Mouse (Mus musculus) frontal cortex, postnatal 14 days (tissue): ENCODE measurements around the gene Draxin.

ENCODE experiments used
- DNase-seq, 2 experiments: peaks; one replicate each; pipeline ENCODE4 v3.0.0; 2022; ENCODE audit warnings: low spot score in 2 of 2

Gene Draxin

DNA sequence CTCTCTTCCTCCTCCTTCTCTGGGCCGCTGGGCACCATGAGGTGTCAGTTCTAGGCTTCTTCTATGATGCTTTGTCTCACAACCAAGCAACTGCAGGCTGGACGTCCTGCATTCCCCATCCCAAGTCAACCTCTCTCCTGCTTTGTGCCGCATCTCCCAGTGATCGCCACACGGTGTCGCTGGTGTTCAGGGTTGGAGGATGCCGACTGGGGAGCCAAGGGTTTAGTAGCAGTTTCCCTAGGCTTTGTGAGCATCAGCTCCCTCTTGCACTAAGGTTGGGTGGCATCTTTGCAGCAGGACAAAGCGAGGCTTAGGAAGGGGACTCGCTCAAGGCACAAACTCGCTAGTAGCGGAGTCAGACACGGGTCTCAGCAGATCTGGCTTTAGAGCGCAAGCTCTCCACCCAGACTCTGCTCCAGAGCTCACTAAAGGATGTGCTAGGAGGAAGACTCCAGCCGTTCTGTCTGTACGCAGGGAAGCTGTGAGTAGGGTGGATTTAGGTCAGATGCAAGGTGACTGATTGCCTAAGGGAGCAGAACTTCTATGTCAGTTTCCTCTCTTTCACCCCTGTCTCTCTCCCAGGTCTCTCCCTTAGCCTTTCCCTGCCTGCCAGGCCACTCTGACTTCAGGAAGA is 15.6 kb downstream of the Draxin start:
- DNase-seq = peak; percentile 61 to 81

DNA sequence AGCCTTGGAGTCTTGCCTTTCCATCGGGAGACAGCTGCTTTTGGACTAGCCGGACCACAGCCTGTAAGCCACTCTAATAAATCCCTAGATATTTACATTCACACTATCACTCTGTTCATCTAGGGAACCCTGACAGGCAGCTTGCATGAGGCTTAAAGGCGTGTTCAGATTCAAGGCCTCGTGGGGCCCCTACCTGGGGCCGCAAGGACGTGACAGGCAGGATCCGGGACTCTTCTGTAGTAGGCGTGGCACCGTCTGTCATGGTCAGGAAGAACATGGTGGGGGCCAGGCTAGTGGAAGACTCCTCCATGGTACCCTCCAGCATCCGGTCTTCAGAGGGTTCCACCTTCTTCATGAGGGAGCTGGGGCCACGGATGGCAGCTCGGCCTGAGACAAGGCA is 18.0 kb downstream of the Draxin start:
- DNase-seq = no peak

DNA sequence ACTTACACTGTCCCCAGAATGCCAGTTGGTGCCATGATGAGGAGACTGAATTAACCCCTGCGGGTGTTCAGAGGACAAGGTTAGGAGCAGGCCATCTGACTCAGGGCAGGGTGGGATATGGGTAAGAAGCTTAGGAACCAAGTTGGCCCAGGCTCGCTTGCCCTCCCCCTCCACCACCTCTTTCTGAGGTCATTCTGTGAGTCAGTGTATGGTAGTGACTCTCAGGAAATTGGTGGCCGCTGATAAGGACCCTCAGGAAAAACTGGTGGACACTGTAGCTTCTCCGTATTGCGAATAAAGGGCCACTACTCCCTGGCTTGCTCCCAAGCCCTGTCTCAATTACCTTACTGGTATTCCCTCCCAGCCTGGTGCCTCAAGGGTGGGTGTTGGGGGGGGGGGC is 21.3 kb downstream of the Draxin start:
- DNase-seq = no peak

DNA sequence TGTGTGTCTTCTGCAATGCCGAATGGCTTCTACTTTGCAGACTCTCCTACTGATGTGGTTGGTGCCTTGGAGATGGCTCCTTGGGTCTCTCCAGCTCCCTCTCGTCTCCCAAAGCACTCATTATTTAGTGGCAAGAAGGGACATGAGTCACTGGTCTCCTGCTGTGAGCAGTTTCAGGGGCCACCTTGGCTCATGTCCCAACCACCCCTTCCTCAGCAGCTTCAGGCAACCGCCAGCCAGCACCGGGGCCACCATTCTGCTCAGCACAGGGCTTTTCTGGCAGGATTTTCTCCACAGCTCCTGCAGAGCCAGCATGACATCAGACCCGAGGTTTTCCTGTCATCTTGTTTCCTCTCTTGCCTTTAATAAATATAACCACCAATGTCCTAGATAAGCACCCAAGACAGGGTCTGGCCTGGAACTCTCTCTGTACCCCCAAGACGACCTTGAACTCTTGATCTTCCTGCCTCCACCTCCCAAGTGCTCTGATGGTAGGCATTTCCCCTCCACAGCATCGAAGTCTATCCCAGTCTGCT is 21.9 kb downstream of the Draxin start:
- DNase-seq = no peak

DNA sequence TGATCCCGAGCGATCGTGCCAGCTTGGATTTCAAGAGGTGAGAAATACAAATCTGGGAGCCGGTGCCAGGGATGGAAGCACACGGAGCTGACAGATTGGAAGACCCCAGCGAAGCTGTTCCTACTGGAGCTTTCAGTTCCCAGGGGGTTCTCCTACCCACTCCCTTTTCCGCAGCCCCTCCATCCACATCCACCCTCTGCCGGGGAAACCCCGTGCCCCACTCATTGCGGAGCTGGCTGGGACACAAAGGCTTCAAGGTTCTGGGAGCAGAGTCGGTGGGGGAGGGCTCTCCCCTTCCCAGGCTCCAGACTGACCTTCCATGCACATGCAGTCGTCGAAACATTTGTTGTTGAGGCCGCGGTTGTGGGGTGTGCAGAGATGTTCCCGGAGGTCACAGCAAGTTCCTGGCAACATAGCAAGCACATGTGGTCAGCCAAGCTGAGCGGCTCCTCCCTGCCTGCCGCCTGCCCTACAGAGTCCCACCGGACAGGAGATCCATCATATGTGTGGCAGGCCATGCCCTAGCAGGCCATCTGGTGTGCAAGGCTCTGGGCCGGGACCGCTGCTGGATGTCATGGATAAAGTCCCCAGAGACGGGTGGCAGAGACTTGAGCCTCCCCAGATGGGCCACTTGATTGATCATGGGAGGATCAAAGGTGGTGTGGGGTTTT is 22.7 kb downstream of the Draxin start:
- DNase-seq = no peak

DNA sequence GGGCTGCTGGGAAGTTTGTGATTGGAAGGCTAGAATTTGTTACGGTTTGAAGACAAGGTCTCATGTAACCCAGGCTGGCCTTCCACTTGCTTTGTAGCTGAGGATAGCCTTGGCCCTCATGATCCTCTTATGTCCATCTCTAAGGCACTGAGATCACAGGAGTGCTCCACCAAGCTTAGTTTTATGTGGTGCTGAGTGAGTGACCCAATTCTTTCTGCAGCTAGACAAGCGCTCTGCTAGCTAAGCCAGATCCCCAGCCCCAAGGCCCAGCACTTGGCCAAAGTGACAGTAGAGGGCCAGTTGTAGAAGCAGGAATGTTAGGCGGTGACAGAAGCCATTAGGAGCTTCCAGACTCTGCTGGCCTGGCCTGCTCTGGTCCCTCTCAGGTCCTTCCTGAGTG is 26.4 kb downstream of the Draxin start:
- no peak for DNase-seq

DNA sequence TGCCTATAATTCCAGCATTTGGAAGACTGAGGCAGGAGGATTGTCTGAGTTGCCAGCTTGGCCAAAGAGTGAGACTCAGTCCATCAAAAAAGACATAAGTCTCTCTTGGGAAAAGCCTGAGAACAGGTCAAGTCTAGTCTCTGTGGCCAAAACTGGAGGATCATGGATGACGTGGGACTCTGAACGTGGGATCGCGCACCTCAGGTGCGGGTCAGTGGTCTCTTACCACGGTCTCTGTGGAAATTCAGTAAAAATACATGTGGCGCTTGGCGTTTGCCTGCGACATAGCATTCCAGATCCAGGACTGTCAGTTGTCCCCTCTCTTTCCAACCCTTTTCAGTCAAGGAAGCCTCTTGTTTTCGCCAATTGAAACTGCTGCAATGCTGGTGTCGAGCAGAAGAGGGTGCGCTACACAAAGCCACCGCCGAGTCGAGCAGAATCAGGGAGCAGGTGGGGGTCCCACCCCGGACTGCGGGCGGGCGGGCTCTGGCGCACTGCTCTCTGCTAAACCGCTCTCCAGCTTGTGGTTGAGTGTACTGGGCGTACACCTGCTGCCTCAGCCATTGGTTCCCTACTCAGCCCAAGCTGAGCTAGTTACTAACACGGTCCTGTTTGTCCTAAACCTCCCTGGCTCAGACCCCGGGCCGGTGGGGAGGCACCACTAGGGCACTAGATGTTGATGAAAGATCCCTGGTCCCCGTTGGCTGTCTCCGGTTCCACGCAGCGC is 28.5 kb downstream of the Draxin start:
- DNase-seq = peak; percentile 60 to 70

DNA sequence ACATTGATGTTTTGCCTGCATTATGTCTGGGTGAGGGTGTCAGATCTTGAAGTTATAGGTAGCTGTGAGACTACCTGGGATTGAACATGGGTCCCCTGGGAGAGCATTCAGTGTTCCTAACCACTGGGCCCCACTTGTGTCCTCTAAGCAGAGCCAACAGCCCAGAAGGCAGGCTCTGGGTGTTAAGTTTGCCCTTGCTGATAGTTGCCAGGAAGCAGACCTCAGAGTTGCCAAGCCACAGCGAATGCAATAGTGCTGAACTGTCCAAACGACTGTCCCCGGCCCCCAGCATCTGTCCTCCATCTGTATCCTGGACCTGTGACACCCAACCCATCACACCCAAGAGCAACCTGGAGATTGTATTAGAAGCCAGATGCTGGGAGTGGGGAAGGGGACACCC is 31.8 kb downstream of the Draxin start:
- DNase-seq = no peak

DNA sequence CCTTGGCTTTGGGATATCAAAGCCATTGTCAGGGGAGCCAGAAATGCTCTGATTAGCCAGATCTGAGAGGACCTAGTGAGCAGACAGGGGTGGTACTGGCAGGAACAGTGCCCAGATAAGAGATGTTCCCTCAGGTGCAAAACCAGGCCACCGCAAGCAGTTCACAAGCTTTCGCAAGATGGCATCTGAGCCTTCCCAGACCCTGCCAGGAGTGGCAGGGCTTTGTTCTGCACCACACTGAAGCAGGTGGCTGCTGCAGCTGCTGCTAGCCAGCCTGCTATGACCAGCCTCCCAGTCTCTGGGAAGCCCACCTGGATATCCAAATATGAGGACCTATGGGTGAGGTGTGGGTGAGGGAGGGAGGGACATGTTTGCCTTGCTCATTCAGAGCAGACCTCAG is 32.6 kb downstream of the Draxin start:
- no peak for DNase-seq

DNA sequence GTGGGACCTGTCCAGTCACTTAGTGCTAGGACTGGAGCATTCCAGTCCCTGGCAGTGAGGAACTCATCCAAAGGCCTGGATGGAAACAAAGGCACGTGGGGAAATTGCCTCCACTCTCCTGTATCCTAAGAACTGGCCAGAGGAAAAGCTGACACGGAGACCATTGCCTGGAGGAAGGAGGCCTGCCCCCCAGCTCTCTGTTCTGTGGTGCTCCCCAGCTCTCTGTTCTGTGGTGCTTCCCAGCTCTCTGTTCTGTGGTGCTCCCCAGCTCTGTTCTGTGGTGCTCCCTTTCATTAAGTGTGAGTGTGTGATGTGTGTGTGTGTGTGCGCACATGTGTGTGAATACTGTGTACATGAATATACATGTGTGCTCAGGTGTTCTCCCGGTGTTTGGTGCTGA is 35.4 kb downstream of the Draxin start:
- no peak for DNase-seq

DNA sequence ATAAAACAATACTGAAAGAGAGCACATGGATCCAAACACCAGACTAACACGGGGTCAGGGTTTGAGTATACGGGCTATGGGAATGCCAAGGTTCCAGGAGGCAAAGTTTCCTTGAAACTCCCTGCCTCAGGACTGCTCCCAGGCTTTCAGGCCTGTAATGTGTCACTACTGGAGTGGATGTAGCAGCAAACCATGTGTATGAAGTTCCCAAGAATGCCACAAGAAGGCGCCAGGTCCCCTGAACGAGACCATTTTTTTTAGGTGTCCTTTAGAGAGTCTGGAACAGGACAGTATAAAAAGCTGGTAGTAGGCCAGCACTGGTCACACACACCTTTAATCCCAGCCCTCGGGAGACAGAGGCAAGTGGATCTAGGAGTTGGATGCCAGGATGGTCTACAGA is 36.3 kb downstream of the Draxin start:
- DNase-seq = no peak

DNA sequence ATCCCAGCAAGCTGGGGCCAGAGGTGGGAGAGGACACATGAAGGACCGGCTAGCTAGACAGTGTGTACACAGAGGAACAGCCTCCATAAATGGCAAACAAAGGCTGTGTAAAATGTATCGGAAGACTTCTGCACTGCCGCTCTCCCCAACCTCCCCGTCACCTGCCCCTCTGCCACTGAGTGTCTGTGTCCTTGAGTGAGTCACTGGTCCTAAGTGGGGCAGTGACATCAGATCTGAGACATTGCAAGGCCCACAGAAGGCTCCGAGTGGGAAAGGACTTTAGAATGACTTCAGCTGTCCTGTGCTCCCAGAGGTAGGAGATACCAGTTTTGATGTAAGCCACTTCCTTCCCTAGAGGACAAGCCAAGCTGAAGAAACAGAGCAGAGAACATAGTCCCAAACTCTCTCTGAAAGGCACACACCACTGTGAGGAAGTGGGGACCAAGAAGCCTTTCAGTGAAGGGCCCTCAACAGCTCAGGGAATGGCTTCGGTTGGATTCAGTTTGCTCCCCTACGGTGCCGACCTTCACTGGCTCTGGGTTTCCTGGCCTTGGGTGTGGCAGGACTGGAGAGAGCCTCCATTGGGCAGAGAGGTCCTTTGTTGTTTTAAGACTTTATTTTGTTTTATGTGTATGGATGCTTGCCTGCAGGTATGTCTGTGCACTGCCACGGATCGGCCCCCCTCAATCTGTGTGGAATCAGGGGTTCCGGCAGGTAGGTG is 37.8 kb downstream of the Draxin start:
- DNase-seq = no peak

DNA sequence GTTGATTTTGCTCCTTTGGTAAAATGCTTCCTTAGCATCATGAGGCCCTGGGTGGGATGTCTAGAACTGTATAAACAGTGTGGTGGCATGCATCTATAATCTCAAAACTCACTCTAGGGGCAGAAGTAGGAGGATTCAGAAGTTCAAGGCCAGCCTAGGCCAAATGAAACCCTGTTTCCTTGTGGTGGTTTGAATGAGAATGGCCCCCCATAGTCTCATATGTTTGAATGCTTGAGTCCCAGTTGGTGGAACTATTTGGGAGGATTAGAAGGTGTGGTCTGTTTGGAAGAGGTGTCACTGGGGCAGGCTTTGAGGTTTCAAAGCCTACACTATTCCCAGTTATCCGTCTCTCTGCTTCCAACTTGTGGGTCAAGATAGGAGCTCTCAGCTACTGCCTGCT is 39.3 kb downstream of the Draxin start:
- DNase-seq = no peak

DNA sequence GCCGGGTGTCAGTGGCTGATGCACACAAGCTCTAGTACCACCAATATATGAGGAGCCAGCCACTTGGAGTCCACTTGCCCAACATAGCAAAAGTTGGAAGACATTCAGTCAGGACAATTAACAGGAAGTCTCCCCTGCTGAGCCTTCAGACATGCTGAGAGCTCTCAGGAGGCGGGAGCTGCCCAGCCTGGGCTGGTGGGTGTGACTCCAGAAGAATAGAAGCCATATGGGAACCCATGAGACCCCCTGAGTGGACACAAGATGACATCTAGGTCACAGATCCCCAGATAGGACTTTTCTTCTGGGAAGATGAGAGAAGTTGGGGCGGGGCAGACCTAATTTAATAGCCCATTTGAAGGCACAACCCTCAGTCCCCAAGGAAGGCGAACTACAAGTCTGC is 41.3 kb downstream of the Draxin start:
- DNase-seq = no peak

DNA sequence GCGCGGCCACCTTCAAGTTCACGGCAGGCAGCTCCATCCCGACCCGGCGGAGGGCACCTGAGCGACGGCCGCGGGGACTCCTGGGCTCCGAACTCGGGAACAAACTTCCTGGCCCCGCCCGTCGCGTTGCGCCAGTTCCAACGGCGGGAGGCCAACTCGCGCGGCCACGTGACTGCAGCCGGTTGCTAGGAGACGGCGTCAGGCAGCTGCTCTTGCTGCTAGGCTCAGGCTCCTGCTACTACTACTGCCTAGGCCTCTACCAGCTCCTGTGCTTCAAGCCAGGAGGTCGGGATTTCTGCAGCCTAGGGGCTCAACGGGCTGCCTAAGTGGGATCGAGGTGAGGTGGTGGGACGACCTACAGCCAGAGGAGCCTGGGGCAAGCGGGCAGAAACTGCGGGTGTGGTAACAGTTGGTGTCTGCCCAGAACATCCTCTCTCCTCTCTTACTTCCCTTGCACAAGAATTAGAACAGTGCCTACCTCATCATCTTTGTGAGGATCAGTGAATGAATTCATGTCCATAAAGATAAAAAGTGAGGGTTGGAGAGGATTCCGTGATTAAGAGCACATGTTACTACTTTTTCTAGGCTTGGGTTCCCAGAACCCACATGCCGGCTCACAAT is 42.5 kb downstream of the Draxin start, which contains the start of gene Agtrap:
Gene Agtrap, minus strand, starts transcription at position 125 of the 621 bp plus-strand sequence.
- peak; percentile 85 to 91 for DNase-seq

DNA sequence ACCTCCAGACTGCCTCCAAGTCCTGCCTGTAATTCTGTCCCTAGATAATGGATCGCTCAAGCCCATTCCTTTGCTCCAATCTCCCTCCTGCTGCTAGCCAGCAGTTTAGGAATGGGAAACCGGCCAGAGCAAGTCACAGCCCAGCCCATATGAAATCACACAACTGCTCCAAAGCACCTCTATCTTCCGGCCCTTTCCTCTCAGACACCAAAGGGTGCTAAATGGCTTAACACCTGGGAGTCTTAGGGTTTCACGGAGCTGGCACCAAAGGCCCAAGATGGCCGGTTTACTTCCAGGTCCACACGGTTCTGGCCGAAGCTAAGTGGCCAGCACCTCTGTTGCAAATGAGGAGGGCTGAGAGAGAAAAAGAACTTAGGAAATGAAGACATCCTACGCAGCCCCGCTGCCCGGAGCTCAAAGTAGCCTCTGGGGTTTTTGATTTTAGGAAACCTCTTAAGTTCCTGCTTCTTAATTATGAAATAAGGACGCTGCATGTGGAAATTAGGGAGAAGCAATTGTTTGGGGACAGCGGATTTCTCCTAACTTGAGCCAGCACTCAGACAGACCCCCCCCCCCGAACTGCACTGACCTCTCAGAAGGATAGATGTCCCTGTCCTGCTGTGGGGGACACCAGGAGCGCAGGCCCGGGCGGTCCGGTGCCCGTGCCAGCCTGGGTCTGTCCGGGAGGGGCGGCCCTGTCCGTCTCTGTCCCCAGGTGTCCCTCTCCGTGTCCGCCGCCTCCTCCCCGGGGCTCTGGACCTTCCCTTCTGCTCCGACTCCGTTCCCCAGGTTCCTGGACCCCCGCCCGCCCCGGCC is 43.2 kb downstream of the Draxin start:
- DNase-seq = no peak

DNA sequence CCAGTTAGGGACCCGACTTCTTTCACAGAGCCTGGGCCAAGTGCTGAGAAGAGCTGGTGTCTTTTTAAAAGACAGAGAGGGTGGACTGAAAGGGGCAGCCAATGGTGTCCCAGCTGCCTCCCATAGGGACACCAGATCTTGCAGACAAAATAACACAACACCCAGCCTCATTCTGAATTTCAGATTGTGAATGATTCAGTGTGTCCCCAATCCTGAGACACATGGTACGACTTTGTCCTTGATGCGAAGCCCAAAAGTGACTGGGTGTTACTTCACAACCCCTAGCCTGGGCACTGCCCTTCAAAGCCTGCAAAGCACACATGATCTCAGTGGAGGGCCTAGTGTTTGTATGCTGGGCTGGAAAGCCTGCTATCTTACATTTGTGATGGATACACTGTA is 44.6 kb downstream of the Draxin start:
- DNase-seq = no peak

DNA sequence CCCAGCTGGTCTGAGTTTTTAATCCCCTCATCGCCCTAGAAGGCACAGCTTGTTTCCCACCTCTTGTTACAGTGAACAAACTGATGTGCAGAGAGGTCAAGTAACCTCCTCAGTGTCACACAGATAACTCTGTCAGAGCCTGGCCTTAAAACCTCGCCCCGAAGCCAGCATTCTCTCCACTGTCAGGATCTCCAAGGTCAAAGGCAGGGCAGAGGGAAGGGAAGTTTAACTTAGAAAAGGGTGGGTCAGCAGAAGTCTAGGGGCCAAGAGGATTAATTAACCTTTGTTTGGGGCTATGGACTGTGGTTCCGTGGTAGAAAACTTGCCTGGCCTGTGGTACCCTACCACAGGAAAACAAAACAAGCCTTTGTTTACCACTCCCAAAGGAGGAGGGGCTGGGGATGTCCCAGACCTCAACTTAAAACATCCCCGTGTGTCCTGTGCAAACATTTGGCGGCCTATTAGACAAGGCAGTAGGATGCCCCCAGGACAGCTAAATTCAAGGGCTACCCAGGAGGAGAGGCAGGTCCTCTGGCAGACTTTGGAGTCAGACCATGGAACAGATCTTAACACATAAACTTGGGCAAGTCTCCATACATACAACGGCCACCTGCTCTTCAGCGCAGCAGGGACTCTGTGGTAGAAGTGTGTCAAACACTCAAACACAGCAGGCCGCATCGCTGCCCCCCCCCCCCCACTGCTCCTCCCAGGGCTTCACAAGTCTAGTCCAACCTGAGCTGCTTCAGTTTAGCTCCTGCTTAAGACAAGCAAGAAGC is 45.2 kb downstream of the Draxin start:
- DNase-seq = no peak

DNA sequence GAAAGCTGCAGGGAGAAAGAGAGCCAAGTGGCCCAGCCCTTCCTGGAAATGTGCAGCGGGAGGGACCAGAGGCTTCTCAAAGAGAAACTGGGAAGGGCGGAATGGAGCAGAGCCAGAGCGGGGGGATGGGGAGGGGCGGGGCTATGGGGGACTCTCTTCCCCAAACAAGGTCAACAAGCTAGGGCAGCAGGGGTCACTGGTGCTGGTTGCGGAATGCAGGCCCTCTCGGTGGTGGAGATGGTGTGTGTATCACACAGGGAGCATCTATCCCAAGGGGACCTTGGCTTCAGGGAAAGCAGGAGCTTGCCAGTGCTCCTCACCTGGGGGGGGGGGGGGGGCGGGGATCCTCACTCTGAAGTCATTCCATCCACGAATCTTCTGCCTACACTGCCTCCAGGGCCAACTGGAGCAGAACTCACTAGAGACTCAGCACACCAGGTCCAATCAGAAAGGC is 46.2 kb downstream of the Draxin start:
- DNase-seq = no peak
